18 mouse cellular contexts compared by ENCODE assay signal in the genomic region with DNA sequence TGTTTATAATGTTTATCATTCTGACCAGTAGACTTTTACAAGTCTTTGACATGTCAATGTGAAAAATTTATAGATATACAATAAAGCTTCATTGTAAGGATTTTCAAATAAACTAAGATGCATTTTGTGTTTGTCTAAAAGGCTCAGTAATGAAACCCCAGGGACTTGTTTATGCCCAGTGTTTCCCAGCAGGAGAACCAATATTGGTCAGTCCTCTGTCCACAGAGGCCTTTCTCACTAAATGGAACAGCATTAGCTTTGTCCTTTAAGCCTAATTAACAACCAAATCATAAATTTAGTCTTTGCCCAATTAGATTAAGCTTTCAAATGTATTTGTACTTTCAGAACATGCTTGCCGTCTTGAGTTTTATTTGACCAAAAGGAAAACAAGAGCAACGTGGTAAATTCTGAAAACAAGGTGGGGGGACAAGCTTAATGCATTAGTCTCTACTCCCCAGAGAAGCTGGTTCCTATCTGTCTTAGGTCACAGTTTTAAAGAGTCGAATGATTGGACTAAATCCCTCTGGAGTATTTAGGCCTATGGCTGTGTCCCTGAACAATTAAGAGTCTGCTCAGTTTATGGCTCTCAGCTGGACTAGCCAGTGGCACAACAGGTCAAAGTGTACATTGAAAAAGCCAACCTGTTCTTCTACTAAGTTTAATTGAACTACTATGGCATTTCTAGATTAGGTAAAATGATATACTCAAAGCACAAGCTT.
"Had no signal": no experiment of that assay in that cellular context is flagged by ENCODE, and none has a peak within 500 bp of the region (broad histone marks: within the 10 kb centered on the region; RNA-seq: fewer than 3 reads in every experiment).

No protein-coding gene starts in this region.

- H3K4me1 ChIP-seq: lung, embryonic 15.5 days; megakaryocyte, embryonic 14.5 days; midbrain, embryonic 15.5 days; neural tube, embryonic 12.5 days; stomach, embryonic 15.5 days had no signal

- ATAC-seq: liver, postnatal 0 days; lung, postnatal 0 days; midbrain, embryonic 13.5 days; midbrain, embryonic 15.5 days had no signal

- H3K9me3 ChIP-seq: lung, embryonic 15.5 days; megakaryocyte, embryonic 14.5 days; midbrain, embryonic 13.5 days; midbrain, embryonic 15.5 days; neural tube, embryonic 12.5 days; stomach, embryonic 15.5 days had no signal

- H3K4me2 ChIP-seq: lung, embryonic 15.5 days; midbrain, embryonic 11.5 days; midbrain, embryonic 13.5 days; midbrain, embryonic 15.5 days; neural tube, embryonic 12.5 days; stomach, embryonic 15.5 days had no signal

- H3K4me3 ChIP-seq: lung, embryonic 15.5 days; megakaryocyte, embryonic 14.5 days; midbrain, embryonic 13.5 days; midbrain, embryonic 15.5 days; neural tube, embryonic 12.5 days; stomach, embryonic 15.5 days had no signal

- H3K27me3 ChIP-seq: lung, embryonic 15.5 days; megakaryocyte, embryonic 14.5 days; midbrain, embryonic 13.5 days; midbrain, embryonic 15.5 days; neural tube, embryonic 12.5 days; stomach, embryonic 15.5 days had no signal

- H3K27ac ChIP-seq: lung, embryonic 15.5 days; macrophage; midbrain, embryonic 13.5 days; midbrain, embryonic 15.5 days; neural tube, embryonic 12.5 days; stomach, embryonic 15.5 days; stomach, postnatal 0 days had no signal

- DNase-seq: liver, postnatal 0 days; lung, adult 2 months; lung, postnatal 14 days; lung, postnatal 36 days; right cerebral cortex, postnatal 14 days; thymus, adult 2 months; thymus, postnatal 25 days; thymus, postnatal 4 days had no signal

- H3K9ac ChIP-seq: liver, postnatal 0 days; lung, embryonic 15.5 days; midbrain, embryonic 13.5 days; midbrain, embryonic 15.5 days; neural tube, embryonic 12.5 days; stomach, embryonic 15.5 days had no signal

- H3K36me3 ChIP-seq: lung, embryonic 15.5 days; midbrain, embryonic 13.5 days; midbrain, embryonic 15.5 days; neural tube, embryonic 12.5 days; stomach, embryonic 15.5 days had no signal
